Mouse (Mus musculus) thymus, adult 18-20 months (tissue): ENCODE results near the gene Fads6.

Experiments used
- DNase-seq, 2 experiments: peaks; one replicate each; pipeline ENCODE4 v3.0.0; 2022; ENCODE audit warnings: mixed read lengths in 2 of 2

Gene Fads6

GRCm38 (mm10) chr11:115275509-115275908 is 22.0 kb downstream of the Fads6 start:
- DNase-seq, result no peak

GRCm38 (mm10) chr11:115274771-115275170 is 22.7 kb downstream of the Fads6 start:
- DNase-seq, result no peak

- DNase-seq, result no peak
Measured at GRCm38 (mm10) chr11:115274178-115274577, 23.3 kb downstream of the Fads6 start.

GRCm38 (mm10) chr11:115273735-115274134 is 23.7 kb downstream of the Fads6 start:
- no peak for DNase-seq

GRCm38 (mm10) chr11:115272894-115273498 is 24.5 kb downstream of the Fads6 start:
- no peak for DNase-seq

- no peak for DNase-seq
Measured at GRCm38 (mm10) chr11:115271481-115271880, 26.0 kb downstream of the Fads6 start.

- DNase-seq, result no peak
Measured at GRCm38 (mm10) chr11:115271052-115271451, 26.4 kb downstream of the Fads6 start.

GRCm38 (mm10) chr11:115270148-115270861 is 27.2 kb downstream of the Fads6 start:
- peak; percentile 31 to 35 for DNase-seq

- DNase-seq, result no peak
Measured at GRCm38 (mm10) chr11:115269330-115270066, 28.0 kb downstream of the Fads6 start.

GRCm38 (mm10) chr11:115267958-115268357 is 29.5 kb downstream of the Fads6 start:
- no peak for DNase-seq

GRCm38 (mm10) chr11:115267061-115267883 is 30.2 kb downstream of the Fads6 start, which contains the start of gene Grin2c:
Grin2c (minus strand) TSS chr11:115267243.
- no peak for DNase-seq

- DNase-seq, result no peak
Measured at GRCm38 (mm10) chr11:115266400-115266778, 31.1 kb downstream of the Fads6 start.

GRCm38 (mm10) chr11:115265771-115266399 is 31.6 kb downstream of the Fads6 start:
- no peak for DNase-seq

- DNase-seq, result no peak
Measured at GRCm38 (mm10) chr11:115264862-115265668, 32.4 kb downstream of the Fads6 start.

GRCm38 (mm10) chr11:115264136-115264861 is 33.2 kb downstream of the Fads6 start:
- no peak for DNase-seq

GRCm38 (mm10) chr11:115262954-115263353 is 34.5 kb downstream of the Fads6 start:
- no peak for DNase-seq

- DNase-seq, result no peak
Measured at GRCm38 (mm10) chr11:115259134-115259533, 38.3 kb downstream of the Fads6 start.

GRCm38 (mm10) chr11:115257775-115258510 is 39.5 kb downstream of the Fads6 start:
- no peak for DNase-seq

GRCm38 (mm10) chr11:115251258-115251657 is 46.2 kb downstream of the Fads6 start:
- DNase-seq, result no peak
